Mouse (Mus musculus) ovary, postnatal 14 days (tissue): ENCODE measurements around the gene Gm49776.
"Not testable (repeated sequence)": the region's sequence is repeated elsewhere in the genome, so short reads cannot be mapped to it uniquely, and the experiment has no call there.

Experiments used
- DNase-seq: peaks from one replicate; pipeline ENCODE4 v3.0.0; 2022; ENCODE audit warnings: low spot score

Gm49776 gene

GRCm38 (mm10) chr16:18258221-18258620, at the start of gene Gm49776:
Gene Gm49776, minus strand, starts transcription at chr16:18258321.
- DNase-seq: no peak

DNA sequence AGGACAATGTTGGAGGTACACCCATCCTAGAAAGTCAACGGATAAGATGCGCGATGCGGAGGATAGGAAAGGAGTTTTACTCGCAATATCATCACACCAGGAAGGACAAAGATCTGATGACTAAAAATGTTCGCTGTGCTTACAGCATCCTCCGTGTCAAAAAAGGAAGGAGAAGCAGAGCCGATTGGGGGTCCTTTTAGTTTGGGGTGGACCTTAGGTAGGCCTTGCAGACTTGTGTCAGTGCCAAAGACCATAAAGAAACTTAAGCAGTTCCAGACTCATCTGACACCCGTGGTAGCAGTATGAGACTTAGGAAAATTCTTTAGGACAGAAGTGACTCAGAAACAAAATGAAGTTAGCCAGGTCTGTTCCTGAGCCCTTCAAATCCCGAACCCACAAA, 31.5 kb upstream of the Gm49776 start:
- DNase-seq: not testable (repeated sequence)

- DNase-seq: peak; percentile 95
Measured at GRCm38 (mm10) chr16:18289067-18289588, 31.0 kb upstream of the Gm49776 start, which contains the start of gene Dgcr8. Gene Dgcr8, minus strand, starts transcription at chr16:18289246.

DNA sequence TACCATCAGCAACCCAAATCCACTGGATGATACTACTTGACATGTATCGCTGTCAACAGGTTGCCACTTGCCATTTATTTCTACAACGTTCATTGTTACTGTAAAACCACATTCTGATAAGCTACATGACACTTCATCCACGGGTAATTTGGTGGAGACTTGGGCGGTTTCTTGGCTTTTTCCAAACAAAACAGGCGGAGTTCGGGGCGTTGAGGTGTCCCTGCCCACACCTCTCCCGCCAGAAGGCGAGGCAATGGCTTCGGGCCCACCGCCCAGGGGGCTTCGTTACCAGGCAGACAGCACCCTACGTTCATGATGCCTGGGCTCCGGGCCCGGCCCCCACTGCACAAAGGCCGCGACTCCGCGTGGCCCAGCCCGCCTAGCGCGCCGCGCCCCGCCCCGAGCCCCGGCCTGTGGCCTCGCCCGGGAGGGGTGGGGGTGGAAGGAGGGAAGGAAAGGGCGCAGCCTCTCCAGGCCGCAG, 30.5 kb upstream of the Gm49776 start:
- DNase-seq: peak; percentile 60

DNA sequence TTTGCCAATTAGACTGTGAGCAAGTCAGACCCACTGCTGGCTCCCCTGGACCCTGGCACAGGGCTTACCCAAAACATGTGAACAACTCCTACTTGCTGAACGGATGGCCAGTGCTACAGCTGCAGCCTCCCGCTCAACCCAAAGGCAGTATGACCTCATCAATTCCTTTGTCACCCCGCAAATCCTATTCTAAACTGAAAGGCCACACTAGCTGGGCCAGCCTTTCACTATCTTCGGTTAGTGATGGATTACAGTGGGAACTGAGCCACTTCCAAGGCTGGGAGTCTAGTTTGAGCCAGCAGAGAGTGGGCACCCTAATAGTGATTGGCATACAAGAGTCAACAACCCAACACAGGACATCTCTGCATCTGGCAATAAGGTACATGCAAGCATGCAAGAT, 30.0 kb upstream of the Gm49776 start:
- no peak for DNase-seq

GRCm38 (mm10) chr16:18275166-18275565, 17.0 kb upstream of the Gm49776 start:
- no peak for DNase-seq

DNA sequence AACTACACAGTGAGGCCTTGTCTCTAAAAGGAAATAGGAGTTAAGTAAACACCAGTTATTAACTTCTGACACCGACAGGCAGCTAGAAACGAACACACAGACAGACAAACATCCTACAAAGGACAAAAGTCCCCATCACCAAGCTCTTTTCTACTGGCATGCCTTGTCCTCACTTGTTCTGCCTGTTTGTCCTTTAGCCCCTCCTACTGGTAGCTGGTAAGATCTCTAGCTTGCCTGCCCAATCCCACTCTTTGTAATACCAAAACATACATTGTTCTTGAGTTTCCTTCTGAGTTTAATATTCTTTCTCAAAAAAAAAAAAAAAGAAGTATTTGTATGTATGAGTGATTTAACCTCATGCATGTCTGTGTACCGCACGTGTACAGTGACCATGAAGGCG, 10.1 kb upstream of the Gm49776 start:
- DNase-seq: no peak

DNA sequence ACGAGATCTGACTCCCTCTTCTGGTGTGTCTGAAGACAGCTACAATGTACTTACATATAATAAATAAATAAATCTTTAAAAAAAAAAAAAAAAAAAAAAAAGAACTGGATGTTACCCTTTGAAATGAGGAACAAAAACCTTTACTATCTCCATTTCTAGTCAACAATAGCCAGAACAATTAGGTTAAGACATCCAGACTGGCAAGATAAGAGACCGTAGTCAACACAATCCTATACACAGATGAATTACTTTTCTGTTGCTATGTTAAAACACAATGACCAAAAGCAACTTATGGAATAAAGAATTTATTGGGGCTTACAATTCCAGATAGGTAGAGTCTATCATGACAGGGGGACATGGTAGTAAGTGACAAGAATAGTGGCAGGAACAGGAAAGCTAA, 6.9 kb upstream of the Gm49776 start:
- DNase-seq: no peak

DNA sequence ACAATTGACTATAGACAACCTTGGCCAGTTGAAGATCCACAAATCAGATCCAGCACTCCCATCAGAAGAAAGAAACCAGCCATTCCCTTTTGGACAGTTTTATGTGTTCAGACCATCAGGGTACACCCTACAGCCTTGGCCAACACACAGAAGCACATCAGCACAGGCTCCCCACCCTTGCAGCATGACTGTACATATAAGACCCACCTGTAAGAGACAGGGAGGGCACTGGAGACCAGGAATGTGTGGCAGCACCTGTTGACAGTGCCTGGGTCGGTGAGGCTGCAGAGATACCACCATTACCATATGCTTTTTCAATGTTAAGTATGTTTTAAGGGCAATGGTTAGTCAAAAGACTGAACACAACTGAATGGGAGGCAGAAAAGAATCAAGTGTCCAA, 4.3 kb downstream of the Gm49776 start:
- DNase-seq: no peak

DNA sequence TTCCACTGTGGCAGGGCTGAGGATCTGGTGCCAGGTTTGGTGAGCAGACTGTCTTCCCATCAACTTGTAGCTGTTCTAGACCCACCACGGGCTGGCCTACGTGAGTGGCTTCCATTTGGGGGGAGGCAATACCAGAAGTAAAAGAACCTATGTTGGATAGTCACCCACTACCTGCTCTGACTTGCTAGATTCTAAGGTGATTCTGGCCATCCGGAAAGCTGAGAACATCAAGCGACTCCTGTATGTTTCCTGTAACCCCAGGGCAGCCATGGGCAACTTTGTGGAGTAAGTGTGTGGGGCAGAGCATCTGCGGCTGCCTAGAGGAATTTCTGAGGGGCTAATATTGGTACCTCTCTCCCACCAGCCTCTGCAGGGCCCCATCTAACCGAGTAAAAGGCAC, 5.4 kb downstream of the Gm49776 start:
- no peak for DNase-seq

GRCm38 (mm10) chr16:18250828-18251790, 7.0 kb downstream of the Gm49776 start:
- no peak for DNase-seq

- DNase-seq: no peak
Measured at GRCm38 (mm10) chr16:18250231-18250630, 7.9 kb downstream of the Gm49776 start.

DNA sequence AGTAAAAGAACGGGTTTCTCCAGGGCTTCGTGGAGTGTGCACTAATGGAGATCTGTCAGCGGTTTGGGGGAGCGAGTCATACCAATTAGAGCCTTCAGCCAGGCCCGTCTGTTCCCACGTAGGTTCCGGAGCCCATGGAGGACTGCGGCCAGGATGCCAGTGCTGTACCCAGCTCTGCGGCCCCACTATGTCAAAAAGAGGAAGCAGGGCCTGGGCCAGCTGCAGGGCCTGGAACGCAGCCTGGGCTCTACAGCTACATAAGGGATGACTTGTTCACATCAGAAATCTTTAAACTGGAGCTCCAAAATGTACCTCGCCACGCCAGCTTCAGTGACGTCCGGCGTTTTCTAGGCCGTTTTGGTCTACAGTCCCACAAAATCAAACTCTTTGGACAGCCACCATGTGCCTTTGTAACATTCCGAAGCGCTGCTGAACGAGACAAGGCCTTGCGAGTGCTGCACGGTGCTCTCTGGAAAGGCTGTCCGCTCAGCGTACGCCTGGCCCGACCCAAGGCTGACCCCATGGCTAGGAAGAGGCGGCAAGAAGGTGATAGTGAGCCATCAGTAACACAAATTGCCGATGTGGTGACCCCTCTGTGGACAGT, 8.7 kb downstream of the Gm49776 start:
- DNase-seq: peak; percentile 38

DNA sequence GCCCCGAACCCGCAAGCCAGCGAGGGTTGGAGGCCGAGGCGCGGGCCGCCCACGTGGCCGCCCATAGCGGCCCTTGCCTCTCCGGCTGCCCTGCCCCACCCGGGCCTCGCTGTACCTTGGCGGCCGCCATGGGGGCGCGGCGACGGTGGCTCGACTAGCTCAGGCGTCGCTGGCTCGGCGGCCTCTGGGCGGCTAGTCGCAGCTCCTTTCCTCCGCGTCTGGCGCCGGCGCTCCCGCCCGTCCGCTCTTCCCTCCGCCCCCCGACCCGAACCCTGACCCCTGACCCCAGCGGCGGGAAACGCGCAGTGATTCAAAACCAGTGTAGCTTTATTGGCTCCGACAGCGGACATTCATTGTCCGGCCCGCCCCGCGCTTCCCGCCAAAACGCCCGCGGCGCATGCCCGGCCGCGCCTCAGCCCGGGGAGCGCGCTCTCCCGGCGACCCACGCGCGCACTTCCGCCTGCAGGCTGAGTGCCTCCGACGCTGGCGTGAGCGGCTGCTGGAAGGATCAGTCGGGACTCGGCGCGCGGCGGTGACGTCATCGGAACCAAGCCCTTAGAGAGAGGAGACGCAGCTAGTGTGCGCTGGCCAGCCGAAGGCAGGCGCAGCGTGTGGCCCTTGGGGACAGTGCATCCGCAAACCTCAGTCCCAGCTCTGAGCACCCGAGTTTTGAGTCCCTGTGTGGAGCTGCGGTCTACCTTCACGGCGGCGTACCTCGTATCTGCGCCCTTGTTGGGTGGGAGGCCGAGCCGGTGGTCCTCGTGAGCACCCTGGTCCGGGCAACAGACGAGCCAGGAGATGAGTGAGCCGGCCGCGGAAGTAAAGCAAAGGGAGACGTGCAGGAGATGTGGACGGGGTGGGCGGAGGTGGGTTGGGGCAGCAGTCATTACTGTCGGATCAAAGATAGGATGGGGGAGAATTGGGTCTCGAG, 9.4 kb downstream of the Gm49776 start, which contains the start of the genes Trmt2a and Ranbp1:
Gene Trmt2a, plus strand, starts transcription at position 247 of the 931 bp plus-strand sequence.
Gene Ranbp1, minus strand, starts transcription at position 300 of the 931 bp plus-strand sequence.
- peak; percentile 98 for DNase-seq

DNA sequence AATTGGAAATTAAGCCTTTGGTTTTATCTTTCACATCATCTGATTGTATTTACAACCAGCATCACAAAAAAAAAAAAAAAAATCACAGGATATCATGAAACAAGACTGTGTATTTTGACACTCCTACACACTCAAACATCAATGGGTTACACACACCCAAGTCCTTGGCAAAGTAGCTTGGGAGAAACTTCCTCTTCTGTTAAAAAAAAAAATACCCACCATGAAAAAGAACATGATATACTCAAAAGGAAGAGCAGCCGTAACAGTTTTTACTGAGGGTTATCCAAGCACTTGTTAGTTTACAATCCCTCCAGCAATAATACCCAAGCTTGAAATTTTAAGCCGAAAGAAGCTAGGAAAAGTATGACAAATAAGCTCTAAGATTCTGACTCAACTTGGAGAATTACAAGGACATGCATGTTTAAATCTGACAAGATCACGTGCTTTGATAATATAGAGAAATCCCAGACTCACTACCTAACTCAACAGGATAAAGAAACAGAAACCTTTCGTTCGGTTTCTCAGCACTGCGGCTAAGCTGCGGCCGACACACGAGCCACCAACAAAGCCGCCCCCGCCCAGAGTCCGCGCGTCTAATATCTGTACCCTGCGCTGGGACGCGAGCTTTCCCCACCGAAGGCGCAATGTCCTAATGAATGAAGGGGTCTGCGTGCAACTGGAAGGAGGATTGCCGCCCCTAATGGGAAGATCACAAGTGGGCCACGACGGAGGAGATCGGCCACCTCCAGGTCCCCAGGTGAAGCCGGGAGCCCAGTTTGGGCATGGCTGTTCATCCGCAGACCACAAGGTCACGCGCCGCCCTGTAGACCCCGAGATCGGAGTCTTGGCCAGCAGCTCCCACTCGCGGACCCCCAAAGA, 10.4 kb downstream of the Gm49776 start:
- DNase-seq: peak; percentile 31

DNA sequence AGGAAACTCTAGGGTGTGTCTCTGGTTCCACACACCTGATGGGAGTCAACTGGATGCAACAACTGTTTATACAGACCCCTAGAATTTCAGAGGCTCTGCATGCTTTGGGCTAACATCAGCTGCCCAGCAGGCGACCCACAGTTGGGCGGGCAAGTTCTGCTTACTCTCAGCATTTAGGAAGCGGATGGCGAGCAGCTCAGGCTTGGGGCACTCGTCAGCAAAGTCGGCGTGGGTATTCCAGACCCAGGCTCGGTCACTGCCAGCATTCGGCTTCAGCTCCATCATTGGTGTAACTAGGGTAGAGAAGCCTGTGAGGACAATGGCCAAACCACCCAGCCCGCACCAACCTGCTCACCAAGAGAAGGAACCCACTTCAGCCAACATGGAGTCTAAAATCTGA, 16.5 kb downstream of the Gm49776 start:
- no peak for DNase-seq

- DNase-seq: no peak
Measured at GRCm38 (mm10) chr16:18236676-18237501, 21.2 kb downstream of the Gm49776 start.

DNA sequence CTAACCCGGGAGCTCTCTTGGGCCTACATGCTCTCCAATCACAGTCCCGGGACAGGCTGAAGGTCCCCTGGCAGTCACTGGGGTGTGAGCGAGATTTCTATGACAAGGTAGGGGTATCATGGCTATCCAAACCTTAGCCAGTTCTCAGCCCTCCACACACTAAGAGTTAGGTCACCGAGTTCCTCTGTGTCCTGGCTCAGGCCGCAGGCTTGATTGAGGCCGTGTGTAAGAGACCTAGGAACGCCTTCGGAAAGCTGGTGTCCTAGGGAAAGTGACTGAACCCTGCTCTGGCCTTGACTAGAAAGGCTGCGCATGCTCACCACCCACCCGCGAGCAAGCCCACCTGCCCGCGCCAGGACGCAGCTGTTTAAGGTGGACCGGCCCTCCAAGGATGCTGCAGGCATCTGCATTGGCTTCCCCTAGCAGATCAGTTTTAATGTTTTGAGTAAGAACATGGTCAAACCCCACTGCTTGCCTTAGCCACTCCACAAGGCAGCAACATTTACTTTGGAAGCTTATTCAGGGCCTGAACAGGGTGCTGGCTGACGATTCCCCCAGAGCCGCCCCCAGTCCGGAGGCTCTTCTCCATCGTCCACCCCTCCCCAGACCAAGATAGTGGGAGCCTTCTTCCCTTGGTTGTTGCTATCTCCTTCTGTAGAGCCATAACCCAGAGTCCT, 22.6 kb downstream of the Gm49776 start:
- DNase-seq: peak; percentile 57
